Mouse (Mus musculus) lung, postnatal 0 days (tissue): Measurements from ENCODE around the gene Olfr283. TPM values are rescaled to one million over a fixed set of nuclear protein-coding genes. Genes with fewer than 3 reads are reported as not detected.

Source experiments
- ATAC-seq: fragments of 200-750 bp; cut with Nextera tagmentation; 2 replicates; pipeline ENCODE4 v1.8.0; 2017; ENCODE audit warnings: moderate library complexity
- DNase-seq: peaks from one replicate; pipeline ENCODE4 v3.0.0-alpha.2; 2016; ENCODE audit warnings: low spot score
- H3K27ac ChIP-seq: fragments of 300-500 bp; sonication (generic); 2 replicates; pipeline ENCODE4 v1.5.1; 2014; ENCODE audit warnings: antibody characterized with exemption, mild to moderate bottlenecking, low read length, mixed read lengths
- H3K27me3 ChIP-seq: fragments of 300-500 bp; sonication (generic); replicated peaks from 2 replicates; pipeline ENCODE4 v1.6.1; 2014; ENCODE audit warnings: low read length, mixed read lengths; ENCODE audit not compliant: insufficient read depth
- H3K36me3 ChIP-seq: fragments of 300-500 bp; sonication (generic); 2 replicates; pipeline ENCODE4 v1.6.1; 2014; ENCODE audit warnings: low read length, mixed read lengths; ENCODE audit not compliant: insufficient read depth
- H3K4me1 ChIP-seq: fragments of 300-500 bp; sonication (generic); 2 replicates; pipeline ENCODE4 v1.6.1; 2014; ENCODE audit warnings: antibody characterized with exemption, low read depth, low read length, mixed read lengths; ENCODE audit not compliant: insufficient read depth
- H3K4me2 ChIP-seq: fragments of 300-500 bp; sonication (generic); replicated peaks from 2 replicates; pipeline ENCODE4 v1.6.1; 2014; ENCODE audit warnings: low read depth, mild to moderate bottlenecking, low read length, moderate library complexity, mixed read lengths
- H3K4me3 ChIP-seq: fragments of 300-500 bp; sonication (generic); 2 replicates; pipeline ENCODE4 v1.5.1; 2014; ENCODE audit warnings: low read depth, low read length
- H3K9ac ChIP-seq: fragments of 300-500 bp; sonication (generic); replicated peaks from 2 replicates; pipeline ENCODE4 v1.6.1; 2014; ENCODE audit warnings: low read depth, mild to moderate bottlenecking
- H3K9me3 ChIP-seq: fragments of 300-500 bp; sonication (generic); 2 replicates; pipeline ENCODE4 v1.6.1; 2016; ENCODE audit warnings: low read length, mixed read lengths
- CTCF ChIP-seq: IDR thresholded peaks from 2 replicates; pipeline ENCODE4 v1.5.1; 2016; ENCODE audit warnings: antibody characterized with exemption, mild to moderate bottlenecking
- EP300 ChIP-seq: IDR thresholded peaks from 2 replicates; pipeline ENCODE4 v1.6.1; 2016; ENCODE audit warnings: antibody characterized with exemption, mild to moderate bottlenecking, control low read depth
- WGBS: fragments of 180-500 bp; shearing (Covaris S2); extraction: QIAGEN DNeasy Blood & Tissue Kit; methylation state at CpG from one replicate; pipeline ENCODE4 v1.1.7; 2014; 5-methylcytosine and 5-hydroxymethylcytosine counted together
- polyA plus RNA-seq: library from polyadenylated mRNA; unstranded; fragments of >200 nt; fragmentation: Nextera tagmentation; extraction: Ambion mirVana; gene quantifications from 2 replicates; pipeline ENCODE4 v1.2.1, GENCODE M21; 2015

Olfr283 gene
- polyA plus RNA-seq, 1 experiment from 2014 or later, result not detected

DNA sequence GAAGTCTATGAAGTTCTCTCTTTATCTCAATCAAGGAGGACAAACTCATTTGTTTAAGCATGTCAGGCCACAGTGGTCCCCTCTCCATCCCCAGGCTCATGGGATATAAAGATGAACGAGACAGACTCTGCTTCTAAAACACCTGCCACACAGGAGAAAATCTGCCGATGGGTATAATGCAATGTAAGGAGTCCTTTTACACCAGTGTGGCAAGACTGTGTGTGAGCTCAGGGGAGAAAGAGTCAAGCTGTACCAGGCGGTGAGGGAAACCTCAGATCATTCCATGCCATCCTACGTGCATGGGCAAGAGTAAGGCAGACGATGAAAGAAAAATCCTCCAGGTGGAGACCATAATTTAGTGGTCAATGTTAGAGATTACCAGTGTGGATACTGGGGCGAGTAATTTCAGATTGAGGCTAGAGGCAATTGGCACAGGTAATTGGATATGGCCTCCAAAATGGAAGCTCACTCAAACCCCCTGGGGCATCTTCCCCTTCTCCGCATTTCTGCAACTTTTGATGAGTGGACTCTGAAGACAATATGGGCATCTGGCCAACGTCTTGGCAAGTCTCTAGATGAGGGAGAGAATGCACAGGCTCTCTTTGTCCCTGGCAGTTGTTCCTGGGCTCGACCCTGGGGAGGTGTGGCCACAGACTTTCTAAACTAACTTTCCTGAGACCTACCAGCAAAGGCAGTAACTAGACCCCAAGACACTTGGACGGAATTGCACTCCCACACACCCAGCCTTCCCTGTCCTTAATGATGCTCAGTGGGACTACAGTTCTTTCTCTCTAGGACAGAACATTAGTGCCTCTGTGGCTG lies 10.5 kb upstream of the Olfr283 start:
- peak; percentile 19 for DNase-seq
- TF ChIP-seq CTCF (no peak), EP300 (no peak)
- no peaks in the 10 kb centered on the region for H3K27me3 ChIP-seq

DNA sequence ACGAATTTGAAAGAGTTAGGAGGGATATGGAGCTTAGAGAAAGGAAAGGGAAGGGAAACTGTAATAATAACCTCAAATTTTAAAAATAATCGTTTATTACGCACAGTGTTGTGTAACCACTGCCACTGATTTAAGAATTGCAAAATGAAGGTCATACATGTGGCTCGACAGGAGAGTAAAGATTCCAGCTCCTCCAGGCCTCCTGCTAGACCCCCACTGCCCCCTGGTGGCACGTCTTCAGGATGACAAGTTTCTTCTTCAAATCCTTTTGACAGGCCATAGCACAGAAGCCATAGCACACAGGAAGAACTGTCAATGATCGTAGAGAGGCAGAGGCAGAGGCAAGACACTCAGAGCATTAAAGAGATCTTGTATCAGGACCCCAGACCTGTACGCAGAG lies 9.1 kb upstream of the Olfr283 start:
- TF ChIP-seq EP300, result no peak
- peak; percentile 94 for TF ChIP-seq CTCF
- no peaks in the 10 kb centered on the region for H3K27me3 ChIP-seq
- H3K4me2 ChIP-seq, result no peak overlapping the region
- H3K9me3 ChIP-seq, result no peaks in the 10 kb centered on the region
- no peak overlapping the region for H3K9ac ChIP-seq
- peak; percentile 90 for DNase-seq
- WGBS, result 26% methylated on average over 7 of the region's 7 CpGs
- no peak overlapping the region for H3K27ac ChIP-seq
- H3K4me1 ChIP-seq, result no peaks in the 10 kb centered on the region
- no peak overlapping the region for H3K4me3 ChIP-seq
- H3K36me3 ChIP-seq, result no peaks in the 10 kb centered on the region
- peak; percentile 72 for ATAC-seq

More for the DNA sequence above, 10.5 kb upstream of the Olfr283 start:
- ATAC-seq, result no peak; the same call in 1 of the 2 replicates
- 58% methylated on average over 10 of the region's 10 CpGs for WGBS
- H3K4me3 ChIP-seq, result no peak overlapping the region
- no peak overlapping the region for H3K27ac ChIP-seq
- no peaks in the 10 kb centered on the region for H3K4me1 ChIP-seq
- H3K9me3 ChIP-seq, result peaks cover 3% of the 10 kb centered on the region; the same call in 1 of the 2 replicates
- no peaks in the 10 kb centered on the region for H3K36me3 ChIP-seq
- no peak overlapping the region for H3K4me2 ChIP-seq
- no peak overlapping the region for H3K9ac ChIP-seq

DNA sequence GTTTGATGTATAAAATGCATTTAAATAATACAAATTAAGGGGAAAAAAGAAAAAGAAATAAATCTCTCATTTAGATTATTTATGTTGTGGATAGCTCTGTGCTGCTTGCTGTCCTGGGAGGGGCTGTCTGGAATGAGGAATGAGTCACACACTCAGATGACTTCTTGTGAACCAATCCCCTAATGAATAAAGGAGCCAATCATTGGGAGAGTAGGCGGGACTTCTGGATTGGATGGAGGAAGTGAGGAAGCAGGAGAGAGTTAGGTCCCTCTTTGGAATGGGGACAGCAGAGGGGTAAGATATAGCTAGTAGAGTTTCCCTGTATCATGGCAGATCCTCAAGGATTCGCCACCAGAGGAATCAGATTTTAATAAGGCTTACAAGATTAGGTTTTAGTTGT lies 6.9 kb upstream of the Olfr283 start:
- H3K9ac ChIP-seq, result no peak overlapping the region
- no peak overlapping the region for H3K4me2 ChIP-seq
- no peak overlapping the region for H3K27ac ChIP-seq
- WGBS, result 64% methylated on average over 2 of the region's 2 CpGs
- no peaks in the 10 kb centered on the region for H3K4me1 ChIP-seq
- H3K9me3 ChIP-seq, result no peaks in the 10 kb centered on the region
- DNase-seq (peak; percentile 13), ATAC-seq (no peak)
- H3K4me3 ChIP-seq, result no peak overlapping the region
- TF ChIP-seq CTCF, result no peak
- no peak for TF ChIP-seq EP300
- H3K27me3 ChIP-seq, result no peaks in the 10 kb centered on the region
- H3K36me3 ChIP-seq, result no peaks in the 10 kb centered on the region

DNA sequence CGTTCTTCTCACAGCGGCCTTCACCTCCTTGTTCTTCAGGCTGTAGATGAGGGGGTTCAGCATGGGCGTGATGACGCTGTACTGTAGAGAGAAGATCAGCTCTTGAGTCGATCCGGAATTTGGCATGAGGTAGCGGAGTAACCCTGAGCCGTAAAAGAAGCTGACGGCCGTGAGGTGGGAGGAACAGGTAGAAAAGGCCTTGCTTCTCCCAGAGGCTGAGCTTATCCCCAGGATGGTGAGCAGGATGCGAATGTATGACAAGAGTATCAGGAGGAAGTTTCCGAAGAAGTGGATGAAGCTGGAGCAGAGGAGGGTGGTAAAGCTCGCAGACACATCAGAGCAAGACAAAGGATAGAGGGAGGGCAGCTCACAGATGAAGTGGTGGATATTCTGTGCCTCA lies 2.5 kb downstream of the Olfr283 start:
- no peak for ATAC-seq
- Histone ChIP-seq H3K4me3 (no peak overlapping the region), H3K27ac (no peak overlapping the region), H3K9ac (no peak overlapping the region), H3K4me1 (no peaks in the 10 kb centered on the region), H3K4me2 (no peak overlapping the region), H3K9me3 (no peaks in the 10 kb centered on the region), H3K36me3 (no peaks in the 10 kb centered on the region), H3K27me3 (no peaks in the 10 kb centered on the region)
- 88% methylated on average over 13 of the region's 13 CpGs for WGBS
- no peak for TF ChIP-seq EP300
- TF ChIP-seq CTCF, result no peak
- no peak for DNase-seq

DNA sequence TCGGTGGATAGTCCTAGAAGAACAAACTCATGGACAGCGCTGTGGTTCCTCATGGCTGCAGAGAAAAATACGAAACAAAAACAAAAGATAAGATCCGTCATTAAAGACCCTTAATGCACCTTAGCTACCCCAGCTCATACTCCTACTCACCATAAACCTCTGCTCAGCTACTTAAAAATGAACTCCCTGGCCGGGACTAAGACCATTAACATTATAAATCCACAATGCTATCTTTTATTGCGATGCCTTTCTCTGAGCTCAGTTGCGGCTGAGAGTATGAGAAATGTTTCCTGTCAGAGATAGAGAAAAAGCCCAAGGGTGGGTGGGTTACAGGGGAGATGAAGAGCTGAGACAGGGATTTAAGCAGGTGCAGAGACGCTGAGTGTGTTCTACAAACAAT lies 39.9 kb downstream of the Olfr283 start, which contains the start of gene Olfr284:
Gene Olfr284 (minus strand): TSS at position 101 of the 400 bp plus-strand sequence.
- ATAC-seq, result no peak
- 67% methylated on average over 8 of the region's 8 CpGs for WGBS
- no peaks in the 10 kb centered on the region for H3K4me1 ChIP-seq

More for the DNA sequence above, 39.9 kb downstream of the Olfr283 start, which contains the start of gene Olfr284:
- Histone ChIP-seq H3K27me3 (no peaks in the 10 kb centered on the region), H3K27ac (no peak within 1 kb of the TSS), H3K4me2 (no peak within 1 kb of the TSS), H3K36me3 (no peaks in the 10 kb centered on the region), H3K4me3 (no peak within 1 kb of the TSS), H3K9me3 (no peaks in the 10 kb centered on the region), H3K9ac (no peak within 1 kb of the TSS)
- no peak for DNase-seq
- TF ChIP-seq EP300, result no peak

Other genes with a start within 250 kb of the Olfr283 start
- gene Asb8, start 215.3 kb downstream of the Olfr283 start, polyA plus RNA-seq, result 40.3 and 42.3 TPM in 2 replicates
- 0.04 and 0.07 TPM in 2 replicates for gene Ccdc184, start 213.8 kb downstream of the Olfr283 start, polyA plus RNA-seq
- not detected in 2 replicates for gene Olfr288, start 185.4 kb downstream of the Olfr283 start, polyA plus RNA-seq
- not detected in 2 replicates for gene Gm44579, start 160.0 kb downstream of the Olfr283 start, polyA plus RNA-seq
- gene Olfr287, start 159.9 kb downstream of the Olfr283 start, polyA plus RNA-seq, result not detected in 2 replicates
- gene Olfr286, start 146.5 kb downstream of the Olfr283 start, polyA plus RNA-seq, result not detected in 2 replicates
- gene H1fnt, start 123.7 kb downstream of the Olfr283 start, polyA plus RNA-seq, result not detected in 2 replicates
- gene Zfp641, start 84.8 kb downstream of the Olfr283 start, polyA plus RNA-seq, result 0.93 and 1.3 TPM in 2 replicates
- not detected in 2 replicates for gene Olfr285, start 63.6 kb downstream of the Olfr283 start, polyA plus RNA-seq
- gene Olfr284, start 40.0 kb downstream of the Olfr283 start, polyA plus RNA-seq, result not detected in 2 replicates
- not detected in 2 replicates for gene Olfr282, start 50.3 kb upstream of the Olfr283 start, polyA plus RNA-seq
- gene Olfr281, start 71.6 kb upstream of the Olfr283 start, polyA plus RNA-seq, result not detected in 2 replicates
- not detected in 2 replicates for gene OR5BS1P, start 89.0 kb upstream of the Olfr283 start, polyA plus RNA-seq
- gene Lalba, start 101.8 kb upstream of the Olfr283 start, polyA plus RNA-seq, result 0.31 and 3.3 TPM in 2 replicates
- gene Olfr279, start 111.5 kb upstream of the Olfr283 start, polyA plus RNA-seq, result not detected in 2 replicates
- gene Kansl2, start 153.3 kb upstream of the Olfr283 start, polyA plus RNA-seq, result 50.4 and 56.0 TPM in 2 replicates
- 31.0 and 32.2 TPM in 2 replicates for gene Ccnt1, start 190.0 kb upstream of the Olfr283 start, polyA plus RNA-seq
- gene 4930415O20Rik, start 190.1 kb upstream of the Olfr283 start, polyA plus RNA-seq, result 0.31 TPM in 1 of 2 replicates, not detected in the other
- 9.2 and 12.1 TPM in 2 replicates for gene Adcy6, start 229.1 kb upstream of the Olfr283 start, polyA plus RNA-seq
- gene Cacnb3, start 249.9 kb upstream of the Olfr283 start, polyA plus RNA-seq, result 7.4 and 10.7 TPM in 2 replicates